Mouse (Mus musculus): Measurements from ENCODE around the gene Tdpoz4. TPM values are rescaled to one million over a fixed set of nuclear protein-coding genes. Genes with fewer than 3 reads are reported as not detected.
"Not testable (repeated sequence)": the region's sequence is repeated elsewhere in the genome, so short reads cannot be mapped to it uniquely, and the experiment has no call there.

The Tdpoz4 gene
- polyA plus RNA-seq (2015; fragmentation: Nextera tagmentation; extraction: Ambion mirVana) = not detected in 2 replicates

DNA sequence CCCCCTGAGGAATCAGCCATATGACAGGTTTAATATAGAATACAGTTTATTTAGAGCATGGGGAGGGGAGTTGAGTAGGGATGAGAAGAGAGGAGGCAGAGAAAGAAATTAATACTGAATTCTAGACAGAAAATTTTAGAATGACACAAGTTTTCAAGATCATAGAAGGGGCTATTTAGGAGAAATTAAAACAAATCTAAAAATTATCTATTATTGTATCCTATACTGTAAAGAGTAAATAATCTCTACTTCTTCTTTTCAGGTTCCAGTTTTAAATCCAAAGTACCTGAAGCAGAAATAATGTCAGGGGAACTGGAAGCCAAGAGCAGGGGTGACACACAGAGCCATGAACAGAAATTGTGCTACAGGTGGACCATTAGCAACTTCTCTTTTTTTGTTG lies at the start of gene Tdpoz4:
Gene Tdpoz4 (plus strand): TSS at position 301 of the 400 bp plus-strand sequence.
- not testable (repeated sequence) for ATAC-seq (ENCODE audit: low read depth); H3K9ac ChIP-seq; H3K4me2 ChIP-seq

DNA sequence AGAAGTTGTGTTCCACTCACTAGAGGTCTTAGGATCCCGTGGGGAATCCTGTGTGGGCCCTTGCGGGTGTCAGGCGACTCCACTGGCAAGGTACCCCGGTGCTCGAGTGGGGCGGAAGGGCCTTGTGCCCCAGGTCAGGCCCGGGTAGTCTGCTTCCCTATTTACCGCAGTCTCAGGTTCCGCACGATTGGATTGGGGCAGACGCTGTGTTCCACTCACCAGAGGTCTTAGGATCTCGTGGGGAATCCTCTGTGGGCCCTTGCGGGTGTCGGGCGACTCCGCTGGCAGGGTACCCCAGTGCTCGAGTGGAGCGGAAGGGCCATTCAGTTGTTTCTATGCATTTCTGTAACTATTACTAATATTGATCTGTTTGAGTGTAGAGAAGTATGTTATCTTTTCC lies 42.2 kb upstream of the Tdpoz4 start:
- ATAC-seq (ENCODE audit: low read depth); H3K27me3 ChIP-seq; H3K4me1 ChIP-seq (replicated peaks); H3K4me2 ChIP-seq; DNase-seq; H3K4me3 ChIP-seq (replicated peaks); H3K9me3 ChIP-seq (replicated peaks); H3K27ac ChIP-seq; H3K36me3 ChIP-seq; H3K9ac ChIP-seq: not testable (repeated sequence)
- WGBS (ENCODE audit: insufficient replicate concordance) = 80% methylated on average over 18 of the region's 18 CpGs

More for the DNA sequence above, at the start of gene Tdpoz4:
- not testable (repeated sequence) for H3K27ac ChIP-seq; H3K4me1 ChIP-seq (replicated peaks); H3K9me3 ChIP-seq (replicated peaks); H3K36me3 ChIP-seq; H3K4me3 ChIP-seq (replicated peaks); DNase-seq; H3K27me3 ChIP-seq

DNA sequence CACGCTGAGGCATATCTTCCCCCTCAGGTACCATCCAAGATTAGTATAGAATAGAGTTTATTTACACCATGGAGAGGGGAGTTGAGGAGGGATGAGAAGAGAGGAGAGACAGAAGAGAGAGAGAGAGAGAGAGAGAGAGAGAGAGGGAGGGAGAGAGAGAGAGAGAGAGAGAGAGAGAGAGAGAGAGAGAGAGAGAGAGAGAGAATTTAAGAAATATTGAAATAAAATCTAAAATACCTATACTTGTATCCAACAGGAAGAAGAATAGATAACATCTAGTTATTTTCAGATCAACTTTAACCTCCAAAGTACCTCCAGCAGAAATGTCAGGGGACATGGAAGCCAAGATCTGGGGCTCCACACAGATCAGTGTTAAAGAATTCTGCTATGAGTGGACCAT lies 23.5 kb upstream of the Tdpoz4 start, which contains the start of gene Gm5773:
Gene Gm5773 (plus strand): TSS at position 301 of the 400 bp plus-strand sequence.
- not testable (repeated sequence) for H3K9ac ChIP-seq; H3K4me3 ChIP-seq (replicated peaks); H3K4me2 ChIP-seq; ATAC-seq (ENCODE audit: low read depth); H3K9me3 ChIP-seq (replicated peaks); DNase-seq; H3K27ac ChIP-seq; H3K36me3 ChIP-seq; H3K27me3 ChIP-seq; H3K4me1 ChIP-seq (replicated peaks)
- 44% methylated on average over 1 of the region's 1 CpGs for WGBS (ENCODE audit: insufficient replicate concordance)

DNA sequence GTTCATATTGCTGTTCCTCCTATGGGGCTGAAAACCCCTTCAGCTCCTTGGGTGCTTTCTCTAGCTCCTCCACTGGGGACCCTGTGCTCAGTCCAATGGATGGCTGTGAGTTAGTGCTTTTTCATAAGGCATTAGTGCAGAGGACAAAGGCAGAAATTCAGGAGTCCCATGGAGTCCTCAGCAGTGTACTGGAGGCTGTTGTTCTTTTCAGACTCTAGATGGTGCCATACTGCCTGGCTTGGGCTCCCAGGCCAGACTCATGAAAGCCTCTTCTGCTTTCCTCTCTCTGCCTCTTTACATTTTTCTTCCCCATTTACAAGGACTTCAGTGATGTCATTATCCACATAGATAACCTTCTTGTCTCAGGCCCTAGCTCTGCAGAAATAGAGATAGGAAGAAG lies 17.1 kb downstream of the Tdpoz4 start:
- H3K4me3 ChIP-seq (replicated peaks); H3K27ac ChIP-seq; ATAC-seq (ENCODE audit: low read depth); H3K9me3 ChIP-seq (replicated peaks); DNase-seq; H3K4me2 ChIP-seq; H3K4me1 ChIP-seq (replicated peaks); H3K36me3 ChIP-seq; H3K27me3 ChIP-seq; H3K9ac ChIP-seq: not testable (repeated sequence)

GRCm38 (mm10) chr3:93825720-93826119 lies 29.5 kb downstream of the Tdpoz4 start, which contains the start of gene Tdpoz3:
Tdpoz3 (plus strand) TSS chr3:93826020.
- H3K4me3 ChIP-seq (replicated peaks); H3K9ac ChIP-seq; H3K27me3 ChIP-seq; ATAC-seq (ENCODE audit: low read depth); DNase-seq; H3K36me3 ChIP-seq; H3K27ac ChIP-seq; H3K9me3 ChIP-seq (replicated peaks); H3K4me1 ChIP-seq (replicated peaks); H3K4me2 ChIP-seq: not testable (repeated sequence)
- WGBS (ENCODE audit: insufficient replicate concordance) = 56% methylated on average over 1 of the region's 1 CpGs

Other genes with a start within 250 kb of the Tdpoz4 start
- gene S100a10, start 241.3 kb upstream of the Tdpoz4 start, polyA plus RNA-seq (2015; fragmentation: Nextera tagmentation; extraction: Ambion mirVana) = 69.5 and 71.2 TPM in 2 replicates
- not detected in 2 replicates for gene Tdpoz2, start 143.7 kb upstream of the Tdpoz4 start, polyA plus RNA-seq (2015; fragmentation: Nextera tagmentation; extraction: Ambion mirVana)
- gene Tdpoz1, start 120.1 kb upstream of the Tdpoz4 start, polyA plus RNA-seq (2015; fragmentation: Nextera tagmentation; extraction: Ambion mirVana) = not detected in 2 replicates
- not detected in 2 replicates for gene Gm37596, start 103.3 kb upstream of the Tdpoz4 start, polyA plus RNA-seq (2015; fragmentation: Nextera tagmentation; extraction: Ambion mirVana)
- not detected in 2 replicates for gene Gm5773, start 23.4 kb upstream of the Tdpoz4 start, polyA plus RNA-seq (2015; fragmentation: Nextera tagmentation; extraction: Ambion mirVana)
- gene Tdpoz3, start 29.6 kb downstream of the Tdpoz4 start, polyA plus RNA-seq (2015; fragmentation: Nextera tagmentation; extraction: Ambion mirVana) = not detected in 2 replicates
- not detected in 2 replicates for gene Gm9117, start 147.1 kb downstream of the Tdpoz4 start, polyA plus RNA-seq (2015; fragmentation: Nextera tagmentation; extraction: Ambion mirVana)
- gene Tdpoz5, start 164.9 kb downstream of the Tdpoz4 start, polyA plus RNA-seq (2015; fragmentation: Nextera tagmentation; extraction: Ambion mirVana) = not detected in 2 replicates

All from liver, embryonic 13.5 days (tissue).